Mouse (Mus musculus): Measurements from ENCODE around the gene Olfr1186.
"Not testable (repeated sequence)": the region's sequence is repeated elsewhere in the genome, so short reads cannot be mapped to it uniquely, and the experiment has no call there.

Olfr1186 gene

DNA sequence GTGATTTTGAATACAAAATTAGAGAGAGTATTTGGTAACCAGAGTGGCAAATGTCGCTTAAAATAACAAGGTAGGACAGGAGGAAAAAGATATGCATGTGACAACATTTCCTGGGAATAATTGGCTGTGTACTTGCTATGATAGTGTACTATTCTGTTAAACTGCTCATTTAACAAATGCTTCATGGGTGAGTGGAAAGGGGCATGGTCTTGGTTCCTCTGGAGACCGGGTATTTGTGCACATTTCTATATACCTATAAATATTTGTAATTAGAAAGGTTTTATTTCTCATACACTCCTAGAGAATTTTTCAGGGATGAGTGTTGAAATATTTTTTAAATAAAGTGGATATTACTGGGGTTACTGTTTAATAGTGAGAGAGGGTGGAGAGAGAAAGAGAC, at the start of gene Olfr1186:
Gene Olfr1186 (plus strand): TSS at position 301 of the 400 bp plus-strand sequence.
- no peak for DNase-seq (ENCODE audit: low spot score)

DNA sequence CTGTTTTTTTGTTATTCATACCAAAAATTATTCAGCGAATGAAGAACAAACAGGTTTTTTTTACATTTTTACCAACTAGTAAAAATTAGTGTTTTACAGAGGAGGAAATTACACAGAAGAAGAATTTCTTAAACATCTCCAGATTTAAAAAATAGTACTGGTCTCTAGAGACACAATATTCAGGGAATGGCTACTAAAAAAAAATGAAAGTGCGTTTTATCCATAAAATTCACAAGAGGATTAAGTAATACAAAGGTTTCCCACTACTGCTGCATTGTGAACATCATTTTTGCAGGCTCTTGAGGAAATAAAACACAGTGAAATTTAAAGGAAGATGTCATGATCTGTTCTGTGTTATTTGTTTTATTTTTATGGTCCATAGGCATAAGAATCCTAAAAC, 35.1 kb upstream of the Olfr1186 start, which contains the start of gene Olfr1184:
Gene Olfr1184 (plus strand): TSS at position 301 of the 400 bp plus-strand sequence.
- no peak for DNase-seq (ENCODE audit: low spot score)

DNA sequence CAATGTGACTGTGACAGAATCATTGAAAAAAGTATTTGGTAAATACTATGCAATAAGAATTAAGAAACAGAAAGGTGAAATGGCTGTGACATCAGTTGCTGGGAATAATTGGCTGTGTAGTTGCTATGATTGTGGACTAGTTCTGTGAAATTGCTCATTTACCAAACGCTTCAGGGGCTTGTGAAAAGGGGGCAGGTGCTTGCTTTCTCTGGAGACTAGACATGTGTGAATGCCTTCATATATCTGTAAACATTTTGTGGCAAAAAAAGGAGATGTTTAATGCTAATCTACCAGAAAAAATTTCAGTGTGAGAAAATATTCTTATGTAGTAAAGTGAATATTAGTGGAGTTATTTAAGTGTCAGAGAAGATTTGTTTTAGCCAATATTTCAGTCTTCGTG, 25.3 kb upstream of the Olfr1186 start, which contains the start of gene Olfr1185-ps1:
Gene Olfr1185-ps1 (plus strand): TSS at position 301 of the 400 bp plus-strand sequence.
- no peak for DNase-seq (ENCODE audit: low spot score)

DNA sequence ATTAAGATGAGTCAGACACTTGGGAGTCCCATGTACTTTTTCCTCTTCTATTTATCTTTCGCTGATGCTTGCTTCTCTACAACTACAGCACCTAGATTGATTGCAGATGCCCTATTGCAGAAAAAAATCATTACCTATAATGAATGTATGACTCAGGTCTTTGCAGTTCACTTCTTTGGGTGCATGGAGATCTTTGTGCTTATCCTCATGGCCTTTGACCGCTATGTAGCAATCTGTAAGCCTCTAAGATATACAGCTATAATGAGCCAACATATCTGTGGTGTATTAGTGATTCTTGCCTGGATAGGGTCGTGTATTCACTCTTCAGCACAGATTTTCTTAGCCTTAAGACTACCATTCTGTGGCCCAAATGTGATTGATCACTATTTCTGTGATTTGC, 7.4 kb downstream of the Olfr1186 start:
- DNase-seq (ENCODE audit: low spot score), result no peak

DNA sequence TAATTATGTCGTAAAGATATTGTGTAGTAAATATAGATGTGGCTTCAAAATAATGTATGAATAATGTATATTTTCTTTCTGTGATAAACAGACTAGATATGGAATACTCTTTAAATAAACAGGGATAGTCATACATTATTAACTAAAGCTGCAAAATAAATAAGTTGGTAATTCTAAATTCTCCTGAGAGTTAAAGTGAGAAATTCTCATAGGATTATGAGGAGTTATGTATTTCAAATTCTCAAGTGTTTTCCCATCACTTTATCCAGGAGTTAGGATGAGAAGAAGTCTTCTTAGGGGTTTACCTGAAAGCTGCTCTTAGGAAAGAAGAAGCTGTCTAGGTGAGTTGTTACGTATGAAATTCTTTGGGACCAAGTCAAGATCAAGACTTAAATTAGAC, 38.3 kb downstream of the Olfr1186 start, which contains the start of gene Olfr1188:
Gene Olfr1188 (plus strand): TSS at position 301 of the 400 bp plus-strand sequence.
- no peak for DNase-seq (ENCODE audit: low spot score)

DNA sequence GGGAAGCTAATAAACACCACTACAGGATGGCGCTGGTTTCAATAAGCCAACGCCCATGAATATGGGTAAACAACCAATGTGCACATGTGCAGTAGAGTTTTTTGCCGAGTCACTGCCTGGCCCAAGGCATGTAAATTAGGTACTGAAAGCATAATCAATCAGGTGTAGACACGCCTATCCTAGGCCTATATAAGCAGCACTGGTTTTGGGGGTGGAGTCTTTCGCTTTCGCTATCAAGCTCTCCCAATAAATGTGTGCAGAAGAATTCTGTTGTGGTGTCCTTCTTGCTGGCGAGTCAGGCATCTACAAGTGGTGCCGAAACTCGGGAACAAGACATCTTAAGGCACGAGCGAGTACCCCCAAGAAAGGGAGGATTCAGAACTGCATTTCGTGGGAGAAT, 54.3 kb downstream of the Olfr1186 start:
- DNase-seq (ENCODE audit: low spot score), result not testable (repeated sequence)

Measured in embryo, embryonic 10 days (tissue).